Mouse (Mus musculus) cerebellum, postnatal 10 days (tissue): Measurements from ENCODE around the gene Wrap53.

ENCODE experiments used
- DNase-seq, 2 experiments: peaks; one replicate each; pipeline ENCODE4 v3.0.0; 2021; ENCODE audit warnings: mixed read lengths in 2 of 2

The Wrap53 gene

DNA sequence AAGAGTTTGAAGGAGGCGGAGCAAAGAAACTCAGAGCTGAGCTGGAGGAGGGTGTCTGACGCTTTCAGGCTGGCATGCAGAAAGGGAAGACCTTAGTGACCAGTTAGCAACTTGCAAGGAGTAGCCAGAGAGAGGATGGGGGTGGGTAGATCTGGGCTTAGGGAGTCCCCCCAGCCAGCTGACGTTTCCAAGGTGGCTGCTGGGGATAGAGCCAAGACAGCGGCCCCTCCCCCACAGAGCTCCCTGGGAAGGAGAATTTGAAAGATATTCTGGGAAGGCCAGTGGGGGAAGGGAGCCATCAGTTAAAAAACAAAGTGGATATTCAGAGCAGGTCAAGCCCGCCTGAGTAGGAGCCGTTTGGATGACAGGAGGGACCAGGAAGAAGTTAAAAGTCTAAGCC is 20.0 kb upstream of the Wrap53 start:
- peak; percentile 84 to 88 for DNase-seq

DNA sequence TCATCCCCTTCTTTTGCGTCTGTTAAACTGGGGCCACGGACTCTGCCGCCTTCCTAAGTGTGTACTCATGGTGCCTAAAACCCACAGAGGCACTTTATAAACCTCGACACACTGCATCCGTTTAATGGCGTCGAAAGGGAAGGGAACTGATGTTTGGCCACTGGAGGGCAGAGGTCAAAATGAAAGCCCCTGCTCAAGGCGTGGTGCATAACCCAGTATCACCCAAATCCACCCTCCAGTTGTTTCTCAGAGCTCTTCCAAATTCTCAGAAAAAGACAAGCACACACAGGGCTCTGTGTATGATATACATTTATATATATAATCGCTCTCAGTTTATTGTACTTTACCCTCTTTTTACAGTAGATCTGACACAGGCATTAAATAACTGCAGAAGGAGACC is 19.4 kb upstream of the Wrap53 start:
- DNase-seq: no peak

DNA sequence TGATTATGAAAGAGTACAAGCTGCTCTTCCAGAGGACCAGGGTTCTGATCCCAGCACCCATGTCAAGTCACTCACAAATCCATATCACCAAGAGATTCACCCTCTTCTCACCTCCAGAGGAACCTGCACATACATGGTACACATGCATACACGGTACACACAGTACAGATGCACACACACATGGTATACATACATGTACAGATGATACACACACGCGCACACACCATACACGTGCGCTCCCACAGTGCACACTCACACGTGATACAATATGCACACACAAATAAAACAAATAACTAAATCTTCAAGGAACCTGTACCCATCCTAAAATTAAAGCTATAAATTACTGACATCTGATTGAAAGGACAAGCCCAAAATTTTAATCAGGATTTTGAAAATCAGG is 14.8 kb upstream of the Wrap53 start:
- no peak for DNase-seq

DNA sequence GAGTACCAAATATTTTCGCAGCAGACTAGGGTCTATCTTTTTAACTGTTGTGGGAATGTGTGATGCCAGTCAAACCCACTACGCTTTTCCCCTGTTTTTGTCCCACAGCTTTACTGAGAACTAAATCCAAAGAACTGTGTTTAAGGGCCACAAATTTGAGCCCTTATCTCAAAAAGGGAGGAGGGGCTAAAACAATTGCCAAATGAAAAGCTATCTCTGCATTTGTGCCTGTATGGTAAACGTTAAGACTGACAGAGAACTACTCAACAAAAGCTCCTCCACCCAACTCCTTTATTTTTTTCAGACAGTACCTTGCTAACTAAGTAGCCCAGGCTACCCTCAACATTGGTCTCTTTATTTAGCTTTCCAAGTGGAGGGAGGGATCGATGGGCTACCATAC is 12.7 kb upstream of the Wrap53 start:
- DNase-seq: no peak

DNA sequence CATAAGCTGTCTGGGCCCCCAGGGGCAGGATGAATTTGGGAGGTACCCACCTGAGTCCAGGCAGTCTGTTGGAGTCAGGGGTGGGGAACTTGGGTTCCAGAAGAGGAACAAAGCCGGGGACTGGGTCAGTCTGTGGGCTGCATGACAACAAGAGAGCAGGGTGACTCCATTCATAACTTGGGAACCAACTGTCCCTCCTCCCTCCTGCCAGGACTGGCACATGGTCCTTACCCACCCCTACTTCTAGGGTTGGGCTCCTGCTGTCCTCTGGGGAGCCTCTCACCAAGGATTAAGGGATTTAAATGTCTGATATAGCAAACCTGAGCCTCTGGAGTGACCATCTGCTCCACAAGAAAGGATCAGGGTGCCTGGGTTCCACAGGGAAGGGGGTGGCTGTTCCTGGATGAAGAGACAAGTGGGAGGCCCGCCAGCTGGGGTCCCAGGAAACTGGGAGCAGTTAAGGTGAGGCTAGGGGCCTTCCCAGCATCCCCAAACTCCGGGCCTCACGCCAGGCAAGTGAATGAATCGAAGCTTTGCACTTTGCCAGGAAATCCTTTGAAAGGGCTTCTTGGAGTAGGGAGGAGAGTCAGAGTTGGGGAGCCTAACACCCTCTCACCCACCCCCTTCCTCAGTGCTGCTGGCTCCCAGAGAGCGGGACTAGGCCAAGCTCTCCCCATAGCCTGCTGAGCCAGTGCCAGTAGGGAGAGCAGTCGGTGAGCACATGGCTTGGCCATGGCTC is 12.0 kb upstream of the Wrap53 start:
- peak; percentile 78 to 85 for DNase-seq

DNA sequence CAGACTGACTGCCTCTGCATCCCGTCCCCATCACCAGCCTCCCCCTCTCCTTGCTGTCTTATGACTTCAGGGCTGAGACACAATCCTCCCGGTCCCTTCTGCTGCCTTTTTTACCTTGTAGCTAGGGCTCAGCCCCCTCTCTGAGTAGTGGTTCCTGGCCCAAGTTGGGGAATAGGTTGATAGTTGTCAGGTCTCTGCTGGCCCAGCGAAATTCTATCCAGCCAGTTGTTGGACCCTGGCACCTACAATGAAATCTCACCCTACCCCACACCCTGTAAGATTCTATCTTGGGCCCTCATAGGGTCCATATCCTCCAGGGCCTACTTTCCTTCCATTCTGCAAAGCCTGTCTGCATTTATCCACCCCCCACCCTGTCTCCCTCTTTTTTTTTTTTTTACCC is 11.4 kb upstream of the Wrap53 start:
- DNase-seq: no peak

DNA sequence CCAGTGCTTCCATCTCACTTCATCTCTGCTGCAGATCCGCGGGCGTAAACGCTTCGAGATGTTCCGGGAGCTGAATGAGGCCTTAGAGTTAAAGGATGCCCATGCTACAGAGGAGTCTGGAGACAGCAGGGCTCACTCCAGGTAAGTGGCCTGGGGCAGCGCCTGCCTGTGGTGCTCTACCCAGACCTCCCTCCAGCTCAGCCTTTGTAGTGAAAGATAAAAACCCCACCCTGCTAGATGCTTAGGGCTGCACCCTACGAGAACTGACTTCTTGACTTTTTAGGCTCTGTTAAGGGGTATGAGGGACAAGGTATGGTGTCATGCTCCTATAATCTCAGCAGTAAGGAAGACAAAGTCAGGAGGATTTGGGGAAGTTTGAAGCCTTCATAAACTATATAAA is 10.6 kb upstream of the Wrap53 start:
- no peak for DNase-seq

DNA sequence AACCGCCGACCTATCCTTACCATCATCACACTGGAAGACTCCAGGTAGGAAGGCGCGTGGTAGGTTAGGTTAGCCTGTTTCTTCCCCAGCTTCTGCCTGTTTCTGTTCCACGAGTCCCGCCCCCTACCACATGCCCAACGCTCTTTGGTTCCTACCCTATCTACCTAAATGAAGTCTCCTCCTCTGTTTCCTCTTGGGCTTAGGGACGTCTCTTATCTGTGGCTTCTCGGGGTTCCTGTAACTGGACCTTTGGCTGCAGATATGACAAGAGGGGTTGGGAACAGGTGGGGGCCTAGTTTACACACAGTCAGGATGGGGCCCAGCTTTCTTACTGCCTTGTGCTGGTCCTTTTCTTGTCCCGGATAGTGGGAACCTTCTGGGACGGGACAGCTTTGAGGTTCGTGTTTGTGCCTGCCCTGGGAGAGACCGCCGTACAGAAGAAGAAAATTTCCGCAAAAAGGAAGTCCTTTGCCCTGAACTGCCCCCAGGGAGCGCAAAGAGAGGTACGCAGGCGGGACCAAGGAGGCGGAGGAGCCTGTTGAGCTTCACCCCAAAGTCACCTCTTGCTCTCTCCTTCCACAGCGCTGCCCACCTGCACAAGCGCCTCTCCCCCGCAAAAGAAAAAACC is 9.3 kb upstream of the Wrap53 start:
- DNase-seq: no peak

DNA sequence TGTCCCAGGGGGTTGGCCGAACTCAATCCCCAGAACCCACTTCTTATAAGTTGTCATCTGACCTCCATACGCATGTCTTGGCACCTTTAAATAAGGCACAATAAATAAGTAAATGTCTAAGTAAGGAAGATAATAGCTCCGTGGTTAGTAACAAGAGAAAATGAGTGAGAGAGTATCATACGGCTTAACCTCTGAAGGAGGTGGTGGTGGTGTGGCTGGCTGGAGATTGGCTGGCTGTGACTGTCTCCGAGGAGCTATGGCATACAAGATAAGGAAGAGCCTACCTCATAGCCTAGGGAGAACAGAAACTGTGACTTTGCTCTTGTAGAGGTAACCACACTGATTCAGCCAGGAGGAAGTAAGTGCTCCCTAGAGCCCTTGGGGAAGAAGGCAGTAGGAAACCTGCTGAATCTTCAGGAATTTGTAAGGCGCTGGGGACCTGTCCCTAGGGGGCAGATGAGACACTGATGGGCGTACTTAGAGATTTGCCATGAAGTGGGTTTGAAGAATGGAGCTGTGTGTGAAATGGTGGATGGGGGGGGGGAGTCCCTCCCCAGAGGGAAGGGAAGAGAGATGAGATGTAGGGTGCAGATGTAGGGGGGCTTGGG is 5.8 kb upstream of the Wrap53 start:
- no peak for DNase-seq

DNA sequence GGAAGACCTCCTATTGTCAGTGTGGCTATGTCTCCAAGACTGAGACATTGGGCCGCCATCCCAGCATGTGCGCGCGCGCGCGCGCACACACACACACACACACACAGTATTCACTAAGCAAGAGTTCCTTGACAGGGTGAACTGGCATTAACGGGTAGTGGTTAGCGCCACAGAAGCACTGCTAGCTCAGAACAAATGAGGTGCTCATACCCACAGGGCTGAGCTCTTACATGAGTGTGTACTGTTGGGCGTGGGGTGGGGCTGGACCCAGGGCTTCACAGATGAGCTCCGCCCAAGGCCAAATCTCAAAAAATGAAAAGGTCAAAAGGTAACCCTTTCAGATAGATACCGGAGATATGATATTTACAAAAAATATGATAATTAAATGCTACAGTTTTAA is 4.9 kb upstream of the Wrap53 start:
- no peak for DNase-seq

DNA sequence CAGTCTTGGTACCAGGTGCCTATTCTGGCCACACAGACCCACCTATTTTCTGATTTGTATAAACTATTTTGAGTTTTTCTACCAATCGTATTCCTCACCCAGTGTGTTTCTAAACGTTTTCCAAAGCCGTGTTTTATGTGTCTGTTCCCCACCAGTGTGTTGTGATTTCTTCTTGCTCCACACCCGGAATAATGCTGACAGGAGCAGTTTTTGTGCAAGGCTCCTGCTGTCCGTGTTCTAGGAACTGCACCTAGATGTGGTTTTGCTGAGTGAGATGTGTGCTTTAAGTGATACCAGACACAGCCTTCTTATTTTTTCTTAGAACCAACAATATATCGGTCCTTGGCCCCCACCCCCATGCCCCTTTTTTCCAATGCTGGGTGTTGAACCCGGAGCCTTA is 4.0 kb upstream of the Wrap53 start:
- DNase-seq: no peak

DNA sequence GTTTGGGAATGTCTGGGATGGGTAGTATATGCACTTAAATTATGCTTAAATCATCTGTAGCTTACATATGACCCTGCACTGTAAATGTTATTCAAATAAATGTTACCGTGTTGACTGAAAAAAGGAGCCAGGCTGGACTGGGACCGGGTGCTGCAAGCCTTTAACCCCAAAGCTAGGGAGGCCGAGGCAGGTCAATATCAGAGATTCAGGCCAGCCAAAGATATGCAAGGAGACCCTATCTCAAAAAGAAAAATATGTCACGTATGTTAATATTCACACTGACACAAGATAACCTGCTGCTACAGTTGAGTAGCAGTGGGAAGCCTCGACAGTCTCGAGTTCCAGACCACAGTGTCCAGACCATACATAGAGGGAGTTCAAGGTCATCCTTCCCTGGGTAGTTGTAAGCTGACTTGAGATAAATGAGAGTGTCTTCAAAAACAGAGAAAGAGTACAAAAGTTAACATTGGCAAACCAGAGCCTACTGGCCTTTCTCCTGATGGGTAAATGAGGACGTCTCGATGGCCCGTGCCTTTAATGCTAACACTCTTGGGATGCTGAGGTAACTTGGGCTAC is 2.3 kb upstream of the Wrap53 start:
- no peak for DNase-seq

DNA sequence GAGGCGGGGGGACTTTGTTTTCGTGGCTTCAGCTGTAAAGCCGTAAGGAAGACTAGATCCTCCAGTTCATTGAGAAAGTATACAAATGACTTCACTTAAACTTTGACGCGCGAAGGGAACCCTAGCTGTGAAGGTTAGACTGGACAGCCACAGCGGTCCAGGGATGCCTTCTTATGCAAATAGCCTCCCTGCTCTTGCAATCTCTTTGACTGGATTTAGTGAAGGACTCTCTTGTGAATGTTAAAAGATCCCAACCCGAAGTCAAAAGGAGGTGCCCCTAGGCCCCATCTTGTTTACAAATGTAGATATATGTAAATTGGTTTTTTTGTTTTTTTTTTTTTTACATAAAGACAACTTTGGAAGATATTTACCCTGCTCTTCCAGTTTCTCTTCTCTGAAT is 1.8 kb upstream of the Wrap53 start:
- DNase-seq: peak in 1 of 2 experiments; percentile 23

DNA sequence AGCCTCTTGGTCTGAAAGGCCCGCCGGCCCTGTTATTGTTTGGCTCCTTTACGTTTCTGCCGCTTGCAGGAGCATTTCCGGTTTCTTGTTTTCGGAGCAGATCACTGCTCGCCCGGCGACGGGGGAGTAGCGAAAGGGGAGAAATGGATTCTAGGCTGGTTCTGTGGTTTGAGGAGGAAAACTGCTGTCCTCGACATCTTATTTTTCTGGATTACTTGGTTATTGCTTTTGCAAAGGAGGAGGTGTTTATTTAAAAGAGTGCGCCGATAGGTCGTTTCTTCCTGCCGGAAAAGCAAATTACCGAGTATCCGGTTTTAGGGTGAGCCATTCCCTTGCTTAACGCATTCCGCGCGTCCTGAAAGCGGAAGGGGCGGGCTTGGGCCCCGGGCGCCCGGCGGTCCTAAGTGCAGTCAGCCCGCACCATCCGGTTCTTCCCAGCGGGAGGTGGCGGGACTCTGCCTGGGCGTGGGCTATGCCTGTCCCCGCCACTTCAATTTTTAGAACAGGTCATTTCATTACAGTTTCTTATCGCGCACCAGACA is 1.2 kb upstream of the Wrap53 start:
- peak; percentile 98 to 99 for DNase-seq

DNA sequence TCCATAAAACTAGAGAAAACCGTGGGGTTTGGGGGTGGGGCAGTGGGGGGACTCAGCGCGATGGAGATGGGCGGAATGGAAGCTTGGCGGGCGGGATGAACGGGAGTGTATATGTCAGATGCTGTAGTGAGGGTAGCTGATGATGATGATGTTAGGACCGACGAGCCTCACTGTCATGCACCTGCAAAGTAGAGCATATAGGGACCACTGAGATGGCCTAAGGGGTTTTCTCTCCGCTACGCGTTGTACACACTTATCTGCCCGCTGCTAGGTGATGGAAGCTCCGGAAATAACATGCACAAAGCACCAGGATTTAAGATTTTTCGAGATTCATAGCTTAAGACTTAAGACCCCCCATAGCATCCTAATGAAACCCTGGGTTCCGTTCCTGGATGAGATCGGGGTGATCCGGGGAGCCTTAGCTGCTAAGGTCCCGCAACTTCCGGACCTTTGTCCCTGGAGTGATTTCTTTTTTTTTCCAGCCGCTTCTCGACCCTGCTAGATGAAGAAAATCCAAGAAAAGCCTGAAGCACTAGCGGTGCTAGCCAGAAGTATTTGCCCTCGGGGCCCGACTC is 604 bp upstream of the Wrap53 start:
- no peak for DNase-seq

DNA sequence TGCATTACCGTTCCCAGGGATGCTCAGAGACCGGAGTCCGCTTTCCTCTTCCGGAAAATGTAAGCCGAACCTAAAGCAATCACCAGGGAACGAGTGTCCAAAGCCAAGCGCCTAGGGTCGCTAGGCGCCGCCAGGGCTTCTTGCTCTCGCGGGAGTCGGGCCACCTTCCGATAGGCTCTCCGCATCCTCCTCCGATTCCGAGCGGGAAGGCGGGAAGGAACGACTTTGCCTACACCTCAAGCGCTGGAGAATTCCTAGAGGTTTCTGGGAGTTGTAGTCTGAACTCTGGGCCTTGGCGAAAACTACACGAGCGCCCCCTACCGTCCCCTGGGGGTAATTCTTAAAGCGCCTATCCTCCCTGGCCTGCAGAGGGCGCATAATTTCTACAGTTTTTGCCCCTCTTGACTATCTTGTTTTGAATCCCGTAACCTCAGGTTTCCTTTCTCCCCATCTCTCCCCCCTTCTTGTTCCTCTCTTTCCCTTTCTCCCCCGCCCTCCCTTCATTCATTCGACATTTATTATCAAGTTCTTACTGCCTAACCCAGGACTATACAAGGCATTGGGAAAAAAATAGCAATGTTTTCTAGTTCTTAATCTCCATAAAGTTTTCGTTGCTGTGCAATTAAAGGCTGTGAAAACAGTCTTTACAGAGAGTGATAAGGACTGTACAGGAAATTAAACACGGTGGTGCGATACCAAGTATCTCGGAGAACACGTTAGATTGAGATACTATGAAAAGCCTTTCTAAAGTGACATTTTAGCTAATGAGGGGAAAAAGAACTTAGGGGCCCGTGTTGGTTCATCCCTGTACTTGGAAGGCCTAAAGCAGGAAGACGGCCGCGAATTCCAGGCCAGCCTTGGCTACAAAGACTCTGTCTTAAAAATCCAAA is 682 bp downstream of the Wrap53 start:
- peak; percentile 97 to 98 for DNase-seq

DNA sequence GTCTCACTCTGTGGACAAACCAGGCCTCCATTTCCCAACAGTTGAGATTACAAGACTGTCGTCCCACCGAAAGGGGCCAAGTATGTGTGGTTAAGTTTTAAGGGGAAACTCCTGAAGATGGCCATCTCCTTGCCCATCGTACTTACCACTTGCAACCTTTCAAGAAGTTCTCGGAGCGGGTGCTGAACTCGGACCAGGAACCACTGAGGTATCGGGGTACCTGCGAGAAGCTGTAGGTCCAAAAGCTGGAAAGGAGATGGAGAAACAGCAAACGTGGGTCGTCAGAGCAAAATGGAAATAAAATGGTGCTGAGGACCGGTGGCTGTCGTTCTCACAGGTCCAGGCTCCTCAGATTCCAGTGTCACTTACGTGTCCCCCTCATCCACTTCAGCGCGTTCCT is 1.8 kb downstream of the Wrap53 start:
- no peak for DNase-seq

DNA sequence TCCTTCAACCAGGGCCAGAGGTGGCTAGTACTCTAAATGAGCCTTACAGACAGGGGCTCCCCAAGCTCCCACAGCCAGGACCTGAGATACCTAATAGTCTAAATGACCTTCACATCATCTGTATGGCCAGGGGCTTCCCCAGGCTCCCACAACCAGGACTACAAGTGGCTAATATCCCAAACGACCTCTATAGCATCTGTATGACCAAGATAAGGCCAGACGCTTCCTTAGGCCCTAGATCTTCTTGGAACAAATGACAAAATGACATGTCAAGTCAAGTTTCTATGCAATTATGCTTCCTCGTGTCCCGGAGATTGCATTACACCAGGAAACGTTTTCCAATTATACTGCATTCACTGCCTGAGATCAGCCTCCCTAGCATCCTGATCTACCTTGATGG is 3.7 kb downstream of the Wrap53 start:
- DNase-seq: no peak

DNA sequence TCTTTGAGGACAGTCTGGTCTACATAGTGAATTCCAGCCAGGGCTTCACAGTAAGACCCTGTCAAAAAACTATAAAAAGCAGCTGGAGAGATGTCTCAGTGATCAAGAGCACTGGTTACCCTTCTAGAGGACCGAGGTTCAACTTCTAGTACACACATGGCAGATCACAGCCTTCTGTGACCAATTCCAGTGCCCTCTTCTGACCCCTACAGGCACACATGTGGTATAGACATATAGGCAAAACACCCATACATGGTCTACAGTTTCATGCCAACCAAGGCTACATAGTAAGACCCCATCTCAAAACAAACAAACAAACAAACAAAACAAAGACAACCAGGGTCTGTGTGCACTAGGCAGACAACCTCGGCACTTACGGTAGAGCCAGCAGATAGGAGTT is 4.8 kb downstream of the Wrap53 start:
- peak; percentile 52 to 58 for DNase-seq

DNA sequence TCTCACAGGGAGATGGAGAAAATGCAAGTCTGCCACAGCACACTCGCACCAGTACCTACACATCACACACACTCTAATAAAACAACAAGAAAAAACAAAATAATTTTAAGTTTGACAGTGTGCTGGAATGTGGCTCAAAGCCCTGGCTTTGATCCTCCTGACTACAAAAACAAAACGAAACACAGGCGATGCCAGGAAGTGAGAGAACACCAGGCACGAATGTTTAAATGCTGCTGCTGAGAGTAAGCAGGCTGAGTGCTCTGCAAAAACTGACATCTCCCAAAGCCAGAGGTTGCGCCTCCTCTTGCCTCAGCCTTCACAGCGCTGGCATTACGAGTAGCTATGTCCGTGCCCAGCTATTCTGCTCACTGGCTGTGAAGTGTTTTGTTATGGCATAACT is 14.9 kb downstream of the Wrap53 start:
- DNase-seq: no peak

DNA sequence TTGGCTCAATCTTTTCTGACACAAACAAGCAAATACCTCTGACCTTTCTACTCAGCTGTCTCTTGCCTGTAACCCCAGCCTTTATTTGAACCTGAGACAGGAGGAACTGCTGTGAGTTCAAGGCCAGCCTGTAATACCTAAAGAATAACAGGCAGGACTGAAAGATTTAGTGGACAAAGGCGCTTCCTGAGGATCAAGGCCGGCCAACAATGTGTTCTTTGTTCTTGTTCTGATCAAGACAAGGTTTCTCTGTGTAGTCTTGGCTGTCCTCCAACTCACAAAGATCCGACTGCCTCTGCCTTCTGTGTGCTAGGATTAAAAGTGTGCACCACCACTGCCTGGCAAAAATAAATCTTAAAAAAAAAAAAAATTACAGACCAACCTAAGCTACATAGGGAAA is 15.7 kb downstream of the Wrap53 start:
- DNase-seq: no peak

DNA sequence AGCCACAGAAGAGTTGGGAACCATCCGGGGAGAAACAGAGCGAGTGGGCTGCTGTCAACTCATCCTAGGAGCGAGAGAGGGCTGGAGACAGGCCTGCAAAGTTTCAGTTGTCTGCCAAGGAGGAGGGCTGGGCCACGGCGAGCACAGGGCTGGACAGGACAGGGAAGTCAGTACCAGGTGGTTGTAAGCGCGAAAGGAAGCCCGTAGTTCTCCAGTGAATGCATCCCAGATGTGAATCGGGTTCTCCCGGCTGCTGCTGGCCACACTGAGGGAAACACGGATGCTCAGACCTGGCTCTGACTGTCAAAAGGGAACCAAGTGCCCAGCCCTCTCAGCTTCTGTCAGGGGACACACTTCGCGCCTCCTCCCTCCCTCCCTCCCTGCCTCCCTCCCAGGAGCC is 16.7 kb downstream of the Wrap53 start:
- no peak for DNase-seq
